Mouse (Mus musculus) adrenal gland, postnatal 4 days (tissue): ENCODE results near the gene Slc4a10. TPM values are rescaled to one million over a fixed set of nuclear protein-coding genes. Genes with fewer than 3 reads are reported as not detected.
"Not testable (repeated sequence)": the region's sequence is repeated elsewhere in the genome, so short reads cannot be mapped to it uniquely, and the experiment has no call there.

ENCODE experiments used
- DNase-seq, 2 experiments: peaks; one replicate each; pipeline ENCODE4 v3.0.0; 2021 to 2022; ENCODE audit warnings: low spot score in 2 of 2, mixed read lengths in 2 of 2
- long read RNA-seq, 2 experiments: library from polyadenylated mRNA; stranded (forward); transcript quantifications; one replicate each; pipeline ENCODE4 v2.0.0; 2021
- total RNA-seq, 2 experiments: library from RNA; stranded (reverse); gene quantifications; 2 replicates each; pipeline ENCODE4 v1.2.3; 2021

Slc4a10 gene
- total RNA-seq: 1 to 10 TPM; 1.9 to 2.5 TPM
- long read RNA-seq, experiment 1: 0 reads
- long read RNA-seq, experiment 2: 0 reads

DNA sequence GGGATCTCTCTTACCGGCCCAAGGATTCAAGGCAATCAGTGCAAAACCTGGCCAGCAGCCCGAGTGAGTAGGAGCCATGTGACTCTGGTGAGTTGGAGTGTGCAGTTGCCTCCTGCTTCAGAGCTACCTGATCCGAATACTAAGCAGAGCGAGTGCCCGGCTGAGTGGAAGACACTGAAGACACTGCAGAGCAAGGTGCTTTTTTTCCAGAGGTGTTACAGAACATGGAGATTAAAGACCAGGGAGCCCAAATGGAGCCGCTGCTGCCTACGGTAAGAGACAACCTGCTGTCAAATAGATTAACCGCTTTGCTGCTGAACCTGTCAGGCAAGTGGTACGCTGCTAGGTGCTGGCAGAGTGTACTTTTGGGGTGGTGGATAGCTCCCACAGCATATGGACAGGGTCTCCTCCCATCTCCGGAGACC is at the start of gene Slc4a10:
Slc4a10 (plus strand) TSS at position 42 of the 425 bp plus-strand sequence.
- no peak for DNase-seq

DNA sequence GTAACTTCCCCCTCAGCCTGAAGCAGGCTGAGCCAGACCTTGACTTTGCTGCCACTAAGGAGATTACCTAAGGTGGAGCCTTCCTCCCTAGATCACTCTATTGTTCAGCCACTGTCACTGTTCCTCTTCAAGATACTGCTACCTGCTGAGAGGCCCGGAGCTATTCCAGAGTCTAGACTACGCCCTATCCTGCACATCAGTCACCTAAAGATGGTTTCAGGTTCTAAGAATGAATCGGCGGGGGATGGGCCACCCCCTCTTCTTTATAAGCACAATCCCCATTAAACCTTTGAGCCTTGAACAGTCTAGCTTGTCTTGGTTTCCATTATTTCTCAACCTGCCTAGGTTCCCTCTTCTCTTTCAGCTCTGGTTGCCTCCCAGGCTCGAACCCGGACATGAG is 45.0 kb upstream of the Slc4a10 start:
- DNase-seq: not testable (repeated sequence)

DNA sequence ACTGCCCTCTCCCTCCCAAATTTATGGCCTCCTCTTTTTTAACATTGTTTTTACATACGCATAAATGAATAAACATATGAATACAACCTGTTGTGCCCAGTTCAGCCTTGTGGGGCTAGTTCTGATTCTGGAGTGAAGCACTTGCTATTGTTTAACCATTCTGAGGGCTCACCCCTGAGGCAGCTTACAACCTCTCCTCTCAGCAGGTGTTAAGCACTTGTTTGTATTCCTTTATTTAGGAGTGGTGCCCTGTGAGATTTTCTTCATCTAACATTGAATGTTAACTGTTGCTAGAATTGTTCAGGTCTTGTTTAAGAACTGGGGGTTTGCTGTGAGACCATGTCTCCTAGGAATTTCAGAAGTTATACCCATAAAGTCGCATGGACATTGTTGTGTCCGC is 28.1 kb upstream of the Slc4a10 start:
- no peak for DNase-seq

DNA sequence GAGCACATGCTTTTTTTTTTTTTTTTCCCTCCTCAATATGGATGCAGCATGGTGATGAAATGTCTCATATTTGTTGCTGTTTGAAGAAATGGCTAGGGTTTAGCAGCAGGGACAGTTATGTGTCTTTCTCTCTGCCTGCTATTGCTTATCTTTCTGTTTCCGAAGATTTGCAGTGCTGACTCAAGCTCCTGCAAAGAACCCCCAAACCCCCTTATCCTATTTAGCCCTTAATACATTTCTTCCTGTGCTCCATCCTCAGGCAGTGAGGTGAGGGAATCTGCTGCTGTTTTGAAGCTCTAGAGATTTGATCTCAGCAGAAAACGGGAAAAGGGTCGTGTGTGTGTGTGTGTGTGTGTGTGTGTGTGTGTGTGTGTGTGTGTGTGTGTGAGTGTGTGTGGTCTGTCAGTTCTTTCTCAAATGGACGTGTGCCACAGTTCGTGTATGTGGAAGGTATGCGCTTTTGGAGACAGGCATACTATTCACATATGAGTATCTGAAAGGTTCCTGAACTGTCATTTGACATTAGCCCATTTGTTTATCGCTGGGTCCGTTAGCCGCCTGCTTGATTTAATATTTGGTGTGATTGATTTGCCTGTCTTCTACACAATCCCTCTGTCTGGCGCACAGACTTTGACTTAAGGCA is 720 bp downstream of the Slc4a10 start:
- no peak for DNase-seq

DNA sequence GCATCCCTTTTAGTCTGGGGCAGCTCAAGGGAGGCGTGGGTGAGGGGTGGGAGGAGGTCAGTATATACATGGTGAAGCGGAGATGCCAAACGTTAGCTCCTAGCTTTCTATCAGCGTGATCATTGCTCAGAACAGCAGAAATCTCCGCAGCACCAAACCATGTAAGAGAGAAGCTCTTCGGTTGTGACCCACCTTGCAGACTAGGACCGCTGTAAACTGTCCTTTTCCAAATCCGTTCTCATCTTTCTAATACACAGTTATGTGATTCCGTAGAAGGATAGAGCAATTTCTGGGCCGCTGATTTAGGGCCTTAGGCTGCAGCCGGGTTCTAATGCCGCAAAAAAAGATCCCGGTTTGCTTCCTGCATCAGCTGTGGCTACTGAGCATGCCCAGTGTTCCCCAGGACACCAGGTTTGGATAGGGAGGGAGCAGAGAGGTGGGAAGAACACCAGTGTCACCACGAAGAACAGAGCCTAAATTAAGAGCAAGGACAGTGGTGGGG is 1.3 kb downstream of the Slc4a10 start:
- DNase-seq: no peak

DNA sequence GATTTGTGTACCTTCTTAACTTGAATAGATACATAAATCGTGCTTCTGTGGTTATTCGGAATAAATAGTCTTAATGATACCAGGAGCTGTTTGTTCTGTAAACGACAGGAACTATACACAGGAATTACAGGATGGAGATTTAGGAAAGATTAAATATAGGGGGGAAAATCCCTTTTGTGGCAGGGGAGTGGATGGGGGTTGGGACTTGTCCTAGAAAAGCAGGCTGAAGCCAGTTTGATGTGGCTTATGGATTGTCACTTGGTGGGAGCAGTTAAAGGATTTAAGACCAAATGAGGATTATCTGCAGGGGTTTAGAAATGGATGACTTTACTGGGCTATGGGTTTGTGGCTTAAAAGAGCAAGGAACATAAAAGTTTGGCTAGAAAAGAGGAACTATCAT is 1.9 kb downstream of the Slc4a10 start:
- no peak for DNase-seq

DNA sequence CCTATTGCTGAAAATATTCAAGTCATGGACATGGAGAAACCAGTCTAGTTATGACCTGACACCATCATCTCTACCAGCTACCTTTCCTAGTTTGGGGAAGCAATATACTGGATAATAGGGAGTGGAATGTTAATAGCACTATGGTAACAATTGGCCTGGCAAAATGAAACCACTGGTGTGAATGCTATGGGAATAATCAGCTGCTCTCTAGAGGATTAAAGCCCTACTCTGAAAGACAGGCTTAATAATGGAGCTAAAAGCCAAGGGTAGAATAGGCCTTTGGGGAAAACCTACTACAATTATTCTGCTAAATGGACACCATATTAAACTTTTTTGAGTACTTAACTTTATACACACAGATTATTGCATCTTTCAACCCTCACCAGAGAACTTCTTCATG is 30.2 kb downstream of the Slc4a10 start:
- no peak for DNase-seq

DNA sequence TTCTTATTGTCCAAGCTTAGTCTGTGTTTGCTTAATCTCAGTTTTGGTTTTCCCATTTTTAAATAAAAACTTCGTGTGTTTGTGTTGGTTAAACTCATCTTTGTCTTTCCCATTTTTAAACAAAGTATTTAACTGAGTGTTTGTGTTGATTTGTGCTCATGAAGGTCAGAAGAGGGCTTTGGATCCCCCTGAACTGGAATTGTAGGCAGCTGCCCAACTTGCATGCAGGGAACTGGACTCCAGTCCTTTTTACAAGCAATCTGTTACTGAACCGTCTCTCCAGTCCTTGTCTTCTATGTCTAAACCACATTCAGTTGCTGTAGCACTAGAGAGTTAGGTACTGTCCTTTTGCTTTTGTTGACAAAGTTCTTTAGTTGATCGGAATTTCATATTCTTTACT is 41.3 kb downstream of the Slc4a10 start:
- no peak for DNase-seq

DNA sequence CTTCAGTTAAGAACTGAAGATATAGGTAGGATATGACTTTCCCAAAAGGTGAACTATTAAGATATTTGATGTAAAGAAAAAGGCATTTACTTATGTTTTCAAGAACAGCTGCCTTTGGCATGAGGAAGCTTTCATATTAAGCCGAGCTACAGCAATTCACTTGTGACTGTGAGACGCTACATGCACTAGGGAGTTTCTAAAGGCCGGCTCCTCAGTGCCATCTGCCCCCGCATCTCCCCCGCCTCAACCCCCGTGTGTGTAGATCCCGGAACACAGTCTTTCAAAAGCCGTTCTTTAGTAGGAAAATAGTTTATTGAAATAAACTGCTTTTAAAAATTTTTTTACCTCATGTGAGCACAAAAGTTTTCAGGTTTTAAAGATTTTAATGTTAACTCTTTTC is 42.5 kb downstream of the Slc4a10 start:
- no peak for DNase-seq

DNA sequence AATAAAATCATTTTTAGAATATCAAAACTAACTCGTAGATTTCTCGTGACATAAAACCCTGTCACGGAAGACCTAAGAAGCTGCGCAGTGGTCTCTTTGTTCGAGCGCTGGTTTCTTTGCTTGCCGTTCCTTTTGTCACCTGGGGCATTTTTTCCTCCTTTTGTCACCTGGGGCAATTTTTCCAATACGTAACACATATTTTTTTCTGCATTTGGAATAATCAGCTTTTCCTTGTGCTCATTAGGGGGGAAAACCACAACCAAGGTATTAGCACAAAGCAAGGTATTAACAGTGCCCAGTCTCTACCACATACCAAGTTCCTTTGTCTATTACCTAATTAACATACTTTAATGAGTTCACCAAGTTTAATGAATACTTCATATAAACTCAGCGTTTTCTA is 42.9 kb downstream of the Slc4a10 start:
- DNase-seq: no peak

DNA sequence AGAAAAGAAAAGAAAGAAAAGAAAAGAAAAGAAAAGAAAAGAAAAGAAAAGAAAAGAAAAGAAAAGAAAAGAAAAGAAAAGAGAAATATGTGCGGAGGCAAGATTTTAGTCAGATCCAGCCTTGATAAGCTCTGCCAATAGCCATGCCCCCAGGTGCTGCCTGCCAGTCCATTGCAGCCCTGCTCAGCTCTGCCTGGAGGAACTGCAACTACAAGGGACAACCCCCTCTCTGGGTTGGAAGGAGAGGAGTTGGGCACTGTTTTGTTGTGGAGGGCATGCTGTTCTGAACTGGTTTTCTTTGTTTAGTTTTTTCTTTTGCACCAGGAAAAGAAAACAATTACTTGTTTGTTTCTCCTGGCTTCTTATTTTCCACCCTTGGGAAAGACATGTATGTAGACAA is 54.3 kb downstream of the Slc4a10 start:
- no peak for DNase-seq

DNA sequence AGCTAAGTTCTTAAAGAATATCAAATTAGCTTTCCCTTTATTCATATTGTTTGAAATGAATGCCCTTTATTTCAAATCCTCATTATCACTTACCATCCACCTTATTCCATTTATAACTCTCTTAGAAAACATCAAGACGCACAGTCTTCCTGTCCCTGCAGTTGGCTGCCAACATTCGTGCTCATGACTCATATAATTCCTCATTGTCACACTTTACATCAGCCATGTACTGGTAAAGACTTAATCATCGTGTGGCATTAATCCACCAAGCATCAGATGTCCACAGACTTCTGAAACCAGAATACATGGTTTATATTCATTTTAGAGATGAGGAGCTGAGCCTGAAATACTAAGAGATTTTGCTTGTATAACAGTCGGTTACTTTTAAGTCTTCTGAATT is 69.1 kb downstream of the Slc4a10 start:
- no peak for DNase-seq

DNA sequence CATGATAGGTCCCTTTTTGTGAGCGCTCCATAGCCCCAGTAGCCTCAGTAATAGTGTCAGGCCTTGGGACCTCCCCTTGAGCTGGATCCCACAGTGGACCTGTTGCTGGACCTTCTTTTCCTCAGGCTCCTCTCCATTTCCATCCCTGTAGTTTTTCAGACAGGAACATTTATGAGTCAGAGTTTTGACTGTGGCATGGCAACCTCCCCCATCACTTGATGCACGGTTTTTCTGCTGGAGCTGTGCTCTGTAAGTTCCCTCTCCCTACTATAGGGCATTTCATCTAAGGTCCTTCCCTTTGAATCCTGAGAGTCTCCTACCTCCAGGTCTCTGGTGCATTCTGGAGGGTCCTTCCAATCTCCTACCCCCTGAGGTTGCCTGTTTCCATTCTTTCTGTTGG is 83.7 kb downstream of the Slc4a10 start:
- no peak for DNase-seq

DNA sequence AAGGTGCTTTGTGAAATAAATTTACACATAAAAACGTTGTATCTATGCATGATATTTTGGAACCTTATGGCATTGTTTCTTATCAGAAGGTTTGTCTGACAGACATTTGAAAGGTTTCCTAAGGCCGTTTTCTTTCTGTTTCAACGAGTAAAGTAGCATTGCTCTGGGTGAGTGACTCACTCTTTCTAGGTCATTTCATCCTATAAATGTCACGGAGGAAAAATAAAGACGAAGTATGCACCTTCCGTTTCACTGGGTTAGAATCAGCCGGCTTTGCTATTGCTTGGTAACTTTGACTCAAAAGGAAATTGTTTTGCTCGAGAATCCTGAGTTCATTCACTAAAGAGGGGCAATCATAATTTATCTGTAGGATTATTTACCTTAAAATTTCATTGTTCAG is 88.6 kb downstream of the Slc4a10 start:
- DNase-seq: no peak

DNA sequence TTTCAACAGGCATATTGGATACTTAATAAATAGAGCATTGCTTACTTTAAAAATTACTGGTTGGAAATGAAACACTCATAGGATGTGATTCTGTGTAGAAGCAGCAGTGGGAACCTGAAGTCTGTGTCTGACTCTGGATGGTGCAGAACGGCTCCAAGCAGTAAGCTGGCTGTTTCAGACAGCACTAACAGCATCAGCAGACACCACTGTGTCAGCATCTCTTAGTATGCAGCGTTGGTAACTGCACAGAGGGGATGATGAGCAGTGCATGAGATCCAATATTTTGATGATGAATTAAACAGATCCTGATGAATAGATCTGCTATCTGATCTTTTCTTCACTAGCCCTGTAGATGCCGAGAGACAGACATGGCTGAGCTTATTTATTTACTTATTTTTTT is 101.4 kb downstream of the Slc4a10 start:
- no peak for DNase-seq

DNA sequence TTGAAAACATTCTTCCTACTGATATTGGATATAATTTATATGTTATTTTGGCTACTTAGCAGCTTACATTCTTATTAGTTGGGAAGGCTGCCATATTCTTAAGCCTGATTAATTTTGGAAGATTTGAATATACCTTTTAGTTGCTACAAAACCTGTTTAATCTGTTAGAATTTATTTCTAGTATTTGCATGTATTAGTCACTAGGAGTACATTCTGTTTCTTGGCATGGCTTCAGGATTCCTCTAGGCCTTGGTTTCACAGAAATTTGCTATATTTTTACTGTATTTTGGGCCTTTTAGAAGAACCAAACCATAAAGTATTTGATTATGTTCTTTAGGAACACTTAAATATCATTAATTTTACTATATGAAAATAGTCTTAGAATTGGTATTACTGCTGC is 103.2 kb downstream of the Slc4a10 start:
- DNase-seq: no peak

DNA sequence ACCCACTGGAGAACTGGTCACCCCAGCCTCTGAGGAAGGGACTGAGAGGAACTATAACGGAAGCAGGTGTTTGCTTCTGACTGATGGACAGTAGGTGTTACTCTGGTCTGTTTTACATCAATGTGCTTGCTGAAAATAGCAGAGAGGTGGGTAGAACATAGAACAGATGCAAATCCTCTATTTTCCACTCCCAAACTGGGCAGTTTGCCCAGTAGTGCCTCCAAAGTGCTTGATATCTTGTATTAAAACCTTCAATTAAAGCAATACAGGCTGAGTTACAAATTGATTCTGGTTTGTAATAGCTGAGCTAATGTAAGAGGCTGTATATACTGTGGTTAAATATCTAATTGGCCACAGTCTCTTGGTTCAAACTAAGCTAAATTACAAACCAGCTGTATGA is 104.6 kb downstream of the Slc4a10 start:
- DNase-seq: no peak

DNA sequence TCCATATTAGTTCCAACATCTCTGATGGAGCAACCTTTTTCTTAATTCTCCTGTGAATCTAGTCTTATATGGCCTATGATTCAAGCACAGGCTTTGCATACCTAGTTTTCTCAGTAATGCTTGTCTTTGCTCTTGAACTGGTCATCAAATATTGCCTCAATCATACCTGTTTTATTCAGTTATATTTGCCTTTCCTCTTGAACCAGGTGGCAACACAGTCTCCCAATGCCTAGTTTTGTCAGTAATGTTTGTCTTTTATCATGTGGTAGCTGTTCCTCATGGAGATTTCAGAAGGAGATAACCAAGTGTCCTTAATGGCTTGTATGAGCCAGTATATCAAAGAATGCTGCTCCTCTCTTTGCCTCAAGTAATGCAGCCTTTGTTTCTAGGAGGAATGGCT is 163.8 kb downstream of the Slc4a10 start:
- DNase-seq: no peak

DNA sequence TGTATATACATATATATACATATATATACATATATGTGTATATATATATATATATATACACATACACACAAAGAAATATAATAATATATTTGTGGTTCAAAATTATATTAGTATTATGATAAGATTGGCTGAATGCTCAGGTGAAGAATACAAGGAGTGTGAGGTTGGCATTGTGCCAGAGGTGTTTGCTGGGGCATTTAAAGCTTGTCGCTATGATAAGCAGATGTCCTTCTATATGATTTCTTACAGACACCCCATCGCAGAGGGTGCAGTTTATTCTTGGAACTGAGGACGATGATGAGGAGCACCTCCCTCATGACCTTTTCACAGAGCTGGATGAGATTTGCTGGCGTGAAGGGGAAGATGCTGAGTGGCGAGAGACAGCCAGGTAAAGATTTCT is 164.8 kb downstream of the Slc4a10 start:
- DNase-seq: no peak

DNA sequence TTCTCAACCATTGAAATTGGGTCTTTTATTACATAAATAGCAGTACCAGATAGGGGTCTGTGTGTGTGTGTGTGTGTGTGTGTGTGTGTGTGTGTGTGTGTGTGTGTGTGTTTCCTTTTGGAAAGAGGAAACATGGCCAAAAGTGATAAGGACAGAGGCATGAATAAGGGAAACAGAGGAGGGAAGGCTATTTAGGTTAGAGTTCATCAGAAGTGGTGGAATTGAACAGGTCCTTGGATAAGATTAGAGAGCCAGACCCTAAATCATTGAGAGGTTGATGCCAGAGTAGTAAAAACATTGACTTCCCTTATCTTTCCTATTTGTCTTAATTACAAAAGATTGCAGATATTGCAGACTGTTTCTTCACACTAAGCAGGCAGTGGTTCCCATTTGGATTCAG is 181.3 kb downstream of the Slc4a10 start:
- no peak for DNase-seq

DNA sequence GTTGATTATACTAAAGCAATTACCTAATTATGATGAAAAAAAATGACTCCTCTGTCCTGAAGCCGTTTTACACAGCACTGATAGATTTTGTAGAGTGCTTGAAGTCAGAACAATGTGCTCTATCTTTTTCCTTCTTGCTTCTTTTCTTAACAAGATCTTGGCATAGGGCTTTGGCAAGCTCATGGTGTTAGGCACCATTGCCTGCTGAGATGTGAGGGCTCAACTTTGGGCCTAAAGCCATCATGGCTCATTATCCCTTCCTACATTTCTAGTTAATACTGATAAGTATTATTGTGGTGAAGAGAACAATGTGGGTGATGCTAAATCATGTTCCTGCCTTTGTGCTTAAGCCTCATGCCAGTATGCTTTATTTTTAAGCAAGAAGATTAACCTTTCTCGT is 185.0 kb downstream of the Slc4a10 start:
- DNase-seq: no peak

DNA sequence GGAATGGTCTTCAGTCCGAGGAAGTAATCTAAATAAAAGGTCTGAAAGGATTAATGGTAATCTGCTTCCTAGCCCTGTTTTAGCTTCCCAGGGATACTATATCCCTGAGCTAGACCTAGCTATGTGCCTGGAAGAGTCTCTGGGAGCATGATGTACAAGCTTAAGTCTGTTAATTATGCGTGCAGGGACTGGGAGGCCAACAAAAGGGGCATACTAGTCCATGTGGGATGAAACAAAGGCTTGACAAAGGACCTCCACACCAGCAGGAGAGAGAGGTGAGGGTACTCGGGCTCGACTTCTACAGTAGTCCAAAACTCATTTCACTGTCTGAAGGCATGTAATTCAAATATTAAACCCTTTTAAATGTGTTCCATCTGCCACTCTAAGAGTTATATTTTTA is 197.9 kb downstream of the Slc4a10 start:
- no peak for DNase-seq

DNA sequence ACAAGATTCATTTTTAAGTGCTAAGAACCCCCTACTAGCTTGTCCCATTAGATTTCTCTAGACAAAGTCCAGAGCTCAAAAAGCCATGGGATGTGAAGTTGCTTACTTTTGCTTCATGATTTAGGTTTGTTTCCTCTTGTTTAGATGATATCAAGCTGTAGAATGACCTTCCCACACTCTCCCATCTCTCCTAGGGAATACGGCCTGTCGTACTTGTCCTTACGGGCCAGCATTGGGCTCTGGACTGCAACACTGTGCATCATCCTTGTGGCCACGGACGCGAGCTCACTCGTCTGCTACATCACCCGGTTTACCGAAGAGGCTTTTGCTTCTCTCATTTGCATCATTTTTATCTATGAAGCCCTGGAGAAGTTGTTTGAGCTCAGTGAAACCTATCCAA is 222.2 kb downstream of the Slc4a10 start:
- no peak for DNase-seq

DNA sequence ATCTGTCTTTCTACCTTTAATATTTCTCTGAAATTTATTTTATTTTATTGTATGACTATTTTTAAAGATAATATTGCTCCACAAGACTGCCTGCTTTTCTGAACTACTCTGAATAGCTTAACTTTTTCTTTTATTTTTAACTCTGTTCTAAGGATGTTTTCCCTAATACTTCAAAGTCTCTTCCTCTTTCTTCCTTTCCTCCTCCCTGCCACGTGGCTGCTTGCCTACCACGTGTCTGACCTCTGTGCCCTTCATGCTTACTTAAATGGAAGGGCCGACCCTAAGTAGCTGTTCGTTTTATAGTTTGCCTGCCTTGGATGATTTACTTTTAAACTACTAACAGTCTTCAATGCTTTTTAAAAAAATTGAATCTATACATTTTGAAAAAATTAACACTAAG is 225.6 kb downstream of the Slc4a10 start:
- no peak for DNase-seq
